Mouse (Mus musculus): ENCODE results near the gene Dnal4. TPM values are rescaled to one million over a fixed set of nuclear protein-coding genes. Genes with fewer than 3 reads are reported as not detected.

Dnal4 gene
- polyA plus RNA-seq, 1 experiment from 2014 or later: 89.5 TPM

DNA sequence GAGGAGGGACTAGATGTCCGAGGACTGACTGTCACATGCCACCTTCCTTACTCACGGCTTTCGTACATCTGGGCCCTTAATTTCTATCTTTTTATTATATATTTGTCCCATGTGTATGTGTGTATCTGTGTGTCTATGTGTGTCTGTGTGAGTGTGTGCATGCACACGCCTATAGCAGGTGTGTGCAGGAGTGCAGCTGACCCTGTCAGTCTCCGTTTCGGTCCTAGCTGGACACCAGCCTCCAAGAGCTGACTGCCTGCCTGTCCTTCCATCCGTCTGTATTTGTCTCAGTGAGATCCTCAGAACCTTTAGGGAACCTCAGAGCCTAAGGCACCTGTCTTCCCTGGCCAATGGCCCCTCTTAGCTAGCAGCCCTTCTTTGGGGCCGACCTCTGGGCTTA is 57.4 kb downstream of the Dnal4 start:
- no peak for ATAC-seq
- 94% methylated on average over 8 of the region's 8 CpGs for WGBS
- Histone ChIP-seq H3K27me3 (replicated peaks; ENCODE audit: control insufficient read depth, insufficient read depth, low read length) (no peaks in the 10 kb centered on the region), H3K9ac (replicated peaks; ENCODE audit: low read depth, low read length) (no peak overlapping the region), H3K4me1 (replicated peaks; ENCODE audit: control insufficient read depth, insufficient read depth, low read length) (no peaks in the 10 kb centered on the region), H3K9me3 (ENCODE audit: control insufficient read depth, low read length) (no peaks in the 10 kb centered on the region), H3K4me2 (ENCODE audit: low read length) (no peak overlapping the region), H3K27ac (ENCODE audit: low read length) (no peak overlapping the region), H3K36me3 (ENCODE audit: control insufficient read depth, insufficient read depth) (peaks cover 20% of the 10 kb centered on the region; the same call in 1 of the 2 replicates), H3K4me3 (replicated peaks; ENCODE audit: low read length) (no peak overlapping the region)

DNA sequence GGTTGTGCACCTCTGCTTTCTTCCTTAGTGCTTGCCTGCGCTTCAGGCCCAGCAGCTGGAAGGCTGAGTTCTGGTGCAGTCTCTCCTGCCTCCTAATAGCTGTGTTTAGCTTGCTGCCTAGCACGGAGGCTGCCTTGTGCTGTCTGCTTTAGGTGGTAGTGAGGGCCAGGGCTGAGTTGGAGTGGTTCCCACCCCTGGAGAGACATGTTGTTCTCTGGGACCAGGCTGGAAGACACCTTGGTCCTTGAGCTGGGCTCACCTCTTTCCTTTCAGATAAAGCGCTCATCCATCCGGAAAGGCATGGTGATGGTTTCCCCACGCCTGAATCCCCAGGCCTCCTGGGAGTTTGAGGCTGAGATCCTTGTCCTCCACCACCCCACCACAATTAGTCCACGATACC is 60.9 kb downstream of the Dnal4 start:
- H3K36me3 ChIP-seq (ENCODE audit: control insufficient read depth, insufficient read depth): peaks cover 31% of the 10 kb centered on the region
- ATAC-seq: no peak
- WGBS: 82% methylated on average over 6 of the region's 6 CpGs
- H3K27me3 ChIP-seq (replicated peaks; ENCODE audit: control insufficient read depth, insufficient read depth, low read length): no peaks in the 10 kb centered on the region
- H3K4me1 ChIP-seq (replicated peaks; ENCODE audit: control insufficient read depth, insufficient read depth, low read length): no peaks in the 10 kb centered on the region
- no peak overlapping the region for H3K9ac ChIP-seq (replicated peaks; ENCODE audit: low read depth, low read length)
- H3K9me3 ChIP-seq (ENCODE audit: control insufficient read depth, low read length): no peaks in the 10 kb centered on the region
- no peak overlapping the region for H3K27ac ChIP-seq (ENCODE audit: low read length)
- no peak overlapping the region for H3K4me3 ChIP-seq (replicated peaks; ENCODE audit: low read length)
- no peak overlapping the region for H3K4me2 ChIP-seq (ENCODE audit: low read length)

DNA sequence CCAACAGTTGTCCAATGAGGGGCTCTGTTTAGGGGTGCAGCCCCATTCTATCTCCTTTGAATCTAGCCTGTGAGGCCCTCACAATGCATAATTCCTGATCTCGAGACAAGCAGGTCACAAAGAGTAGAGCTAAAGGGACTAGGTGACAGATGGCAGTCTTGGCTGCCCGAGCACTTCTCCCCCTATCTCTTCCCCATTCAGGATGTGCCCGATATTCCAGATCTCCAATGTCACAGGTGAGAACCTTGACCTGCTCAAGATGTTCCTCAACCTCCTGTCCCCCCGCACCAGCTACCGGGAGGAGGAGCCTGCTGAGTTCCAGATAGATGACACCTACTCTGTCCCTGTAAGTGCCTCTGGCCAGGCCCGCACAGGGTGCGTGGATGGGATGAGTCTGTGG is 62.0 kb downstream of the Dnal4 start:
- Histone ChIP-seq H3K9me3 (ENCODE audit: control insufficient read depth, low read length) (no peaks in the 10 kb centered on the region), H3K27me3 (replicated peaks; ENCODE audit: control insufficient read depth, insufficient read depth, low read length) (no peaks in the 10 kb centered on the region), H3K9ac (replicated peaks; ENCODE audit: low read depth, low read length) (no peak overlapping the region), H3K36me3 (ENCODE audit: control insufficient read depth, insufficient read depth) (peaks cover 31% of the 10 kb centered on the region), H3K27ac (ENCODE audit: low read length) (no peak overlapping the region), H3K4me2 (ENCODE audit: low read length) (no peak overlapping the region), H3K4me3 (replicated peaks; ENCODE audit: low read length) (no peak overlapping the region), H3K4me1 (replicated peaks; ENCODE audit: control insufficient read depth, insufficient read depth, low read length) (no peaks in the 10 kb centered on the region)
- no peak for ATAC-seq
- 94% methylated on average over 7 of the region's 7 CpGs for WGBS

Other genes starting within 250 kb of the Dnal4 start
- gene Ddx17, start 231.1 kb downstream of the Dnal4 start, polyA plus RNA-seq (2015; fragmentation: Nextera tagmentation; extraction: Ambion mirVana): 60.2 and 63.3 TPM in 2 replicates
- 0.84 and 0.94 TPM in 2 replicates for gene Dmc1, start 172.7 kb downstream of the Dnal4 start, polyA plus RNA-seq (2015; fragmentation: Nextera tagmentation; extraction: Ambion mirVana)
- gene Fam227a, start 118.9 kb downstream of the Dnal4 start, polyA plus RNA-seq (2015; fragmentation: Nextera tagmentation; extraction: Ambion mirVana): 3.9 and 4.5 TPM in 2 replicates
- gene Cby1, start 118.7 kb downstream of the Dnal4 start, polyA plus RNA-seq (2015; fragmentation: Nextera tagmentation; extraction: Ambion mirVana): 116 and 117 TPM in 2 replicates
- 249 and 262 TPM in 2 replicates for gene Tomm22, start 107.0 kb downstream of the Dnal4 start, polyA plus RNA-seq (2015; fragmentation: Nextera tagmentation; extraction: Ambion mirVana)
- 24.5 and 25.2 TPM in 2 replicates for gene Josd1, start 89.9 kb downstream of the Dnal4 start, polyA plus RNA-seq (2015; fragmentation: Nextera tagmentation; extraction: Ambion mirVana)
- 55.7 and 56.5 TPM in 2 replicates for gene Gtpbp1, start 87.0 kb downstream of the Dnal4 start, polyA plus RNA-seq (2015; fragmentation: Nextera tagmentation; extraction: Ambion mirVana)
- gene Sun2, start 35.3 kb downstream of the Dnal4 start, polyA plus RNA-seq (2015; fragmentation: Nextera tagmentation; extraction: Ambion mirVana): 8.9 and 9.9 TPM in 2 replicates
- 19.2 and 24.7 TPM in 2 replicates for gene Nptxr, start 26.9 kb upstream of the Dnal4 start, polyA plus RNA-seq (2015; fragmentation: Nextera tagmentation; extraction: Ambion mirVana)
- 1.4 TPM in 1 of 2 replicates, not detected in the other for gene Npcd, start 56.4 kb upstream of the Dnal4 start, polyA plus RNA-seq (2015; fragmentation: Nextera tagmentation; extraction: Ambion mirVana)
- 49.3 and 53.2 TPM in 2 replicates for gene Cbx6, start 56.8 kb upstream of the Dnal4 start, polyA plus RNA-seq (2015; fragmentation: Nextera tagmentation; extraction: Ambion mirVana)
- gene Apobec3, start 113.8 kb upstream of the Dnal4 start, polyA plus RNA-seq (2015; fragmentation: Nextera tagmentation; extraction: Ambion mirVana): 6.7 and 8.5 TPM in 2 replicates
- gene Cbx7, start 193.3 kb upstream of the Dnal4 start, polyA plus RNA-seq (2015; fragmentation: Nextera tagmentation; extraction: Ambion mirVana): 3.0 and 4.0 TPM in 2 replicates
- gene Pdgfb, start 237.1 kb upstream of the Dnal4 start, polyA plus RNA-seq (2015; fragmentation: Nextera tagmentation; extraction: Ambion mirVana): 3.4 and 3.6 TPM in 2 replicates